Mouse (Mus musculus): ENCODE results near the gene Nxn.

The Nxn gene

DNA sequence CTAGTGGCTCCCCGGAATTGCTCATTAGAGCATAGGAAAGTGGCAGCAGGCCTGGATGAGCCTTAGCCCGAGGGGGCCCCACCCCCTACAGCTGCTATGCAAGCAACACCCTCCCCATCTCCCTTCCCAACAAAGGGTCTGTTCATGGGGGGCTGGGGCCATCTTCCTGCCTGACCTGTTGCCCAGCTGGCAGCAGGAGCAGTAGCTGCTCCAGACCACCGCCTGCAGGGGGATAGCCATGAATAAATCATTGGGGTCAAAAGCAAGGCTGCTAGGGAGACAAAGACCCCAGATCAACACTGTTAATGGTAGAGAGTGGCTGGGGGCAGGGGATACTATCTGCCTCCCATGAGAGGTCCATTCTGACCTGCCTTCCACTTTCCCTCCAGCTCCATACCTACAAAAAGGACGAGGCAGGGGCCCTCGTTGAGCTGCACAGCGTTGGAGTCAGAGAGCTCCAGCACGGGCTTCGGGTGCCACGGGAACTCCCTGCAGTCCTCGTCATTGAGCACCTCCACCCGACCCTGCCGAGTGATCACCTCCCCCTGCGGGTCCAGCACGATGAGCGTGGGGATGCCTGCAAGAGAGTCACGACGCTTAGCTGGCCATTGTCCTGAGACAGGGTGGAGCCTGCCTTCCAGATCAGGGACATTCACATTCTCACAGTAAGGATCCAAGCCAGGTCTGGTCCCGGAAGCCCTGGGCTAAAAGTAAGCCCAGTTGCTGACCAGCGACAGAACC is 136.2 kb downstream of the Nxn start:
- in situ Hi-C loops (cut with MseI, MboI), result no loop called here

DNA sequence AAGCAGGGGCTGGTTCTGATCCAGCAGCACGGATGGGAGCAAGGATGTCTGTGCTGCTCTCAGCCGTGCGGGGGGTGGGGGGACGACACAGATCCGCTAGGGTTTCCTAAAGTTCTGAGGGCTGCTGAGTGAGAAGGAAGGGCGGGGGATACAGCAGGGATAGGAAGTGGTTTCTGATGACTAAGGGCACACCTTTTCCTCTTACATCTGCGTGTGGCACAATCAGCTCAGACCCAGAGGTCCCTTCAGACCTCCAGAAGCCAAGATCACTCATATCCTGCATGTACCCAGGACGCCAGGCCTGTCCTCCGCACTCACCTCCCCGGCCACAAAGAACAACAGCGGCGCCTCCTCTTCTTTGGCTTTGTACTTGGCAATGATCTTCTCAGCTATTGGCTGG is 137.7 kb downstream of the Nxn start:
- in situ Hi-C loops (cut with MseI, MboI), result no loop called here

DNA sequence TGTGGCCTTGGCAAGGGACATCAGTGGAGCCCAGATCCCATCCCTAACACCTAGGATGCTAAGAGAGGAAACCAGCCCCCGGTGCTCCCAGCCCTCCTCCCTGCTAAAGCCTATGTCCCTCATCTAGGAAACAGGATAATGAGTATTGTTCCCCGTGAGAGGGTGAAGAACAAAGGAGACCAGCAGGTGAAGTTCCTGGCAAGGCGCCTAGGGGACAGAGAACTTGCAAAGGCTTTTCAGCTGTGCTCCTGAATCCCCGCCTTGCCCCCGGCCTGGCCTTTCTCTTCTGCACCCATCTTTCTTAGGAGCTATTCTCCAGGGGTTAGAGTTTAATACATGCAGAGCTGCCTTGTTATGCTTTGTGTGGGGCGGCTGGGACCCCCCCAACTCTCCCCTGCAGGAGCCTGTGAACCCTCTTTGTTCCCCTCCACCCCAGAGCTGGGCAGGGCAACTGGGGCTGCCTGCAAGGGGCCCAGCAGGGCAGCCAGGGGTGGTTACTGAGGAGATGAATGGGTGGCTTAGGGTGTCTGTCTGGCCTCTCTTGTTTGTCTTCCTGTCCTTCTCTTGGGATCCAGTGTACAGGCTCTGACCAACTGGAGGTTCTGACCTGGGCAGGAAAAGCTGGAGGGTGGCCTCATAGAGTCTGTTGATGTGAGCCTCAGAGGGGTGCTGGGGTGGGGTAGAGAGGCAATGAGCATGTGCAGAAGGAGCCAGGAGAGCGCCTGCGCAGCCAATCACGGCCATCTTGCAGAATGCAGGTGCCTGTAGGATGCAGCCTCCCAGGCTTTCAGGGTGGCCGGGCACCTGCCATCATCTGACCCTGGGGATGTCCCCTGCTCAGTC is 138.5 kb downstream of the Nxn start:
- in situ Hi-C loops (cut with MseI, MboI), result no loop called here

DNA sequence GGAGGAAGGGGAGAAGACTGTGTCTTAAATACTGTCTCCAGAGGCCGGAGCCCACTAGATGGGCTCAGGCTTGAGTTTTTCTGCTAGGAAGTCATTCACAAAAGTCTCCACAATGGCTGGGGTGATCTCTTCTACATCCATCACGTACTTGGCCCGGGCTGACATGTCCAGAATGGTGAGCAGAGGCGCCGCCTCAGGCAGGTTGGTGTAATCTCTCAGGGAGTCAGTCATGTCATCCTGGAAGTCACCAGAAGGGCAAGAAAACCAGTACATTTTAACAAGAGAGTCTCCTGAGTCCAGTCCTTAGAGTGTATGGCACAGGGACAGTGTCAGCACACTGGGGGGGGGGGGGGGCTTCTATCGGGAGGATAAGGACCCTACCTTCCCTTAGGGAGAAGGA is 140.4 kb downstream of the Nxn start:
- in situ Hi-C loops (cut with MseI, MboI), result no loop called here

DNA sequence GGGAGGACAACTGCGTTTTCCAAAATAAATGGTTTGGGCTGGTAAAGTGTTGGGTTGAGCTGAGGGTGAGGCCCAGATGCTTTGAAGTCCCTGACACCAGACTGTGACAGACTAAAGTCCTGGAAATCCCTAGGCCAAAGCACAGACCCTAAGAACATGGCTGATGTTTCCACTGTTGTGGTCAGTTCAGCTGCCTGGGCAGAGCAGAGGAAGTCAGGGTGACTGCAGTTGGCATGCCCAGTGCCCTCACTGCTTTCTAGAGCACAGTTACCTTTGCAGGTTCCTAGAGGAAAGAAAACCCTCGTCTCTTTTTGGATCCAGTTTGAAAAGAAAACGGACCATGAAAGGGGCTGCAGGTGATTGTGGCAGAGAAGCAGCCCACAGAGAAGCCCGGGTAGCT is 141.6 kb downstream of the Nxn start:
- in situ Hi-C loops (cut with MseI, MboI), result no loop called here

DNA sequence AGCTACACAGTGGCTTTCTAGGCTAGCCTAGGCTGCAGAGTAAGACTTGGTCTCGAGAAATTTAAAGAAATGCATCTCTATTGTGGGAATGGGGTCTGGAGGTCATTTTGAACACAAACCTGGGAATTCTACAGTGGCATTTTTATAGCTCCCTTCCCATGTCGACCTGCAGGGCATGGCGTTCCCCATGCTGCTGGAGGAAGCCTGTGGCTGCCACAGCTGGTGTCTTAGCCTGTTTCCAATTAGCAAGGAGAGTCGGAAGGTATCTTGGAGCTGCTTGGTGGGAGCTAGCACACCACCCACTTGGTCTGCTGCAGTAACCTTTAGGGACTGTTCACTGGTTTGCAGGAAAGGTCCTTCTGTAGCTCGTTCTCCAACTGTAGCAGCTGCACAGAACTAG is 142.8 kb downstream of the Nxn start:
- in situ Hi-C loops (cut with MseI, MboI), result no loop called here

DNA sequence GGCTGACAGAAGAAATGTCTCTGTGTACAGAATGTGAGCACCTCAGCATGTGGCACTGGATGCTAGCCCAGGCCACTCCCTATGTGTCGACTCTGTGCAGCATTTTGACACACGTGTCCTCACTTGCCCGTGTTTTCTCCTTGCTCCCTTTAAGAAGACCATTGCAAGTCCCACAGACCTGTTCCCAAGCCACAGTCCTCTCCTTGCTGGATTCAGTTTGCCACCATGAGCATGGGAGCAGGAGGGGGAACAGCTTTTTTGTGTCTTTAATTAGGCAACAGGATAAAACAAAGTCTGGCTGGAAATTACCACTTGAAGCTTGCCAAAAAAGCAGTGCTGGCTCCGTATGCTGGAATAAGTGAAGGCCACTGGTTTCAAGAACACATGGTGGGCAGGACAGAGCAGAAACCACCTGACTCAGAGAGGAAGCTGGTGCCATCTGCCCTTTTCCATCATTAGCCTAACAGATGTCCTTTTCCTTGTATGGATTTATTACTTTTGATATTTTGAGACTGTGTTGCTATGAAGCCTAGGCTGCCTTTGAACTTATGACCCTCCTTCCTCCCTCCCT is 143.4 kb downstream of the Nxn start:
- in situ Hi-C loops (cut with MseI, MboI), result no loop called here

DNA sequence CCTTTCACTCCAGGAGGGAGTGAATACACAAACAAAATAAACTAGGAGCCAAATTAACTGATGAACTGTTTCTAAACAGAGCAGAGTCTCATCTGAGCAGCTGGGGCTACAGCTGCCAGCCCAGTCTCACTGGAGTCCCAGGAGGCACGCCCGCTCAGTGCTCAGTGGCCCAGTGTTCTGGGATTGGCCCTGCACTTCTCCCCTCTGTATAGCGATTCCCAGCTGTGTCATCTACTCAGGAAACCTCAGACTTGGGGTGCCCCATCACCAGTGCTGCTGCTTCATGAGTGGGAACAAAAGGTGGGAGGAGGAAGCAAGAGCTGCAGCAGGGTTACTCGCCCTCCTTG is 145.0 kb downstream of the Nxn start:
- in situ Hi-C loops (cut with MseI, MboI), result loop anchor here (5.0 kb wide), 2 partner anchors 143 to 148 kb away; partner anchors contain the start of gene Nxn (in 1 of the 2)

DNA sequence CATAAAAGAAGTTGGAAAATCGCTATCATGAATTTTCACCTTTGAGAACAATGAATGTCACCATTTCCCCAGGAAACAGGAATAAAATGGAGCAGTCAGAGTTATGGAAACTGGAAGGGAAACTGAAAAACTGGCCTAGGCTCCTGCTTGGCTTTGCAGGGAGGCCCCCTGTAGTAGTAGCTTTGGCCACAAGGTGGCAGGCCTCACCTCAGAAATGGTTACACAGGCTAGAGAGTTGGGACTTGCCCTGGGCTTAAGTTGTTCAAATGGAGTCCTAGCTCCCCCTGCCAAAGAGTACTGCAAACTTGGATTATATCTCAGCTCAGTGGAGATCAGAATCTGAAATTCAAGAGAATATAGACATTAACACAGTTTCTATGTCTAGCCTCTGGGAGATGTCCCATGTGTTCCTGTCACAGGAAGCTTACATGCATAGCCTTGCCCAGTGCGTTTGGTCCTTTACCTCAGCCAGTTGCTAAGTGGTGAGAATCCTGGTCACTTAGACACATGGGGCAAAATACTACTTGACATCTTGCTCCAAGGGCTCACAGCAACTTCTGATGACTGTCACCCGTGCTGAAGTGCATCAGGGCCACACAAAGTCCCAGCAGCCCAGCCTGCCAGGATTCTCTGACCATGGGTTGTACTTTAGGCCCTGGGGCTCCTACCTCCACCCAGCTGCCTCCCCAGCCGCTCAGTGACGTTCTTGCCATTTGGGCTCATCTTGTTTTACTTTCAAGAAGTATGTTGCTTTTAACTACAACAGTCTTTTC is 145.6 kb downstream of the Nxn start:
- in situ Hi-C loops (cut with MseI, MboI), result loop anchor here (5.0 kb wide), 2 partner anchors 144 to 149 kb away; partner anchors contain the start of gene Nxn (in 1 of the 2)

DNA sequence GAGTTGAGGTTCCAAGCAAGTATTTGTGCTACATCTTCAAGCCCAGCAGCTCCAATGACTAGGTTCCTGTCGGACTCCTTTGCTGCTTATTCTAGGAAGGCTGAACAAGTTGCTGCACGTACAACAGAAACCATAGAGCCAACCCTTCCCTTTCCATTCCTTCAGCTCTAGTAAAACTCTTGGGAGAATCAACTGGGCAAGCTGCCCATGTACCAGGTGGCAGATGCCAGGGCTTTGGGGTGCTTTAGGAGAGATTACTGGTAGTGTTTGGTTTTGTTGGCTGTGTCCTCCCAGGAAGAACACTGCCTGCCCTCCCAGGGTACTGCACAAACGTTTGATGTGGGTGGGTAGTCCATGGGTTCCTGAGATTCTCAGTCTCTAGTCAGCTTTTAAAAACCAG is 146.9 kb downstream of the Nxn start:
- in situ Hi-C loops (cut with MseI, MboI), result loop anchor here (5.0 kb wide), 2 partner anchors 145 to 150 kb away; partner anchors contain the start of gene Nxn (in 1 of the 2)

DNA sequence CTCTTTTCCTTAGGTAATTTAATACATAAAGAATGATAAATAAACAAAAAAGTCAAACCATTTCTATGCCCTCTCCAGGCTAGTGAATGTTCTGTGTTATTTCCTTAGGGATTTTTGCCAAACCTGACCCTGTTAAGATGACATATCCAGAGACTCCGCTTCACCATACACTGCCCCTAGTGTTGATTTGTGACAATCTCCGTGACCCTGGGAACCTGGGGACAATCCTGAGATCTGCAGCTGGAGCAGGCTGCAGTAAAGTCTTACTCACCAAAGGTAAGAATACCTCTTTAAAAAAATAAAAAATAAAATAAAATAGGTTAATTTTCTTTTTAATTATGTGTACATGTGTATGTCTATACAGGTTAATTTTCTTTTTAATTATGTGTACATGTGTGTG is 151.7 kb downstream of the Nxn start:
- in situ Hi-C loops (cut with MseI, MboI), result no loop called here

DNA sequence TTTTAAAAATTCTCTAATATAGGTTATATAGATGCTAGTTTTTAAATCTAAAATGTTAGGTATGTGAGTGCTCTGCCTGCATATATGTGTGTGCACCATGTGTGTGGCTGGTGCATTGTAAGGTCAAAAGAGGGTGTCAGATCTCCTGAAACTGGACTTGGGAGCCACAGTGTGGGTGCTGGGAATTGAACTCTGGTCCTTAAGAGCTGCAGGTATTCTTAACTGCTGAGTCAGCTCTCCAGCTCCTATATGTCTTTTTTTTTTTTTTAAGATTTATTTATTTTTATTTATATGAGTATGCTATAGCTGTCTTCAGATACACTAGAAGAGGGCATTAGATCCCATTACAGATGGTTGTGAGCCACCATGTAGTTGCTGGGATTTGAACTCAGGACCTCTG is 152.5 kb downstream of the Nxn start:
- in situ Hi-C loops (cut with MseI, MboI), result no loop called here

DNA sequence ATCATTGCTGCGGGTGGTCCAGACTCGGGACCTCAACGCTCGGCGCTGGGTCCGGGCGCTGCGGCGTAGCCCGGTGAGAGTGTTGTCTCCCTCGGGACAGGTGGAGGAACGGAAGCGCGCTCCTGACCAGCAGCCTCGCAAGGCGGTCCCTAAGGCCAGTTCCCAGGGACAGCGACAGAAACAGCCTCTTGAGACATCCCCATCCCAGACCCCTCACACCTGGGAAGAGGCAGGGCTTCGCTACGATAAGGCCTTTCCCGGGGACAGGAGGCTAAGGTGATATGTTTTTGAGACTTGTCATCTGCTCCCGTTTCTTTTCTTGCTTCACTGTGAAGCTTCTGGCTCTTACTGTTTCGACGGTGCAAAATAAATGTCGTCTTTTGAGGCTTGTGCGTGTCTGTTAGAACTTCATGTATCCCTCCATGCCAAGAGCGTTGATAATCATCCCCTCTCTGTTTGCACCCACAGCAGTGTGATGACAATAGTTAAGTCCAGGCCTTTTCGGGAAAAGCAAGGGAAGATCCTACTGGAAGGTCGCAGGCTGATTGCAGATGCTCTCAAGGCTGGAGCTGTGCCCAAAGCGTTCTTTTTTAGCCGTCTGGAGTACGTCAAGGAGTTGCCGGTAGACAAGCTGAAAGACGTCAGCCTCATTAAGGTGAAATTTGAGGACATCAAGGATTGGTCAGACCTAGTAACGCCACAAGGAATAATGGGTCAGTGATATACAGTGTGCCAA is 155.0 kb downstream of the Nxn start:
- in situ Hi-C loops (cut with MseI, MboI), result no loop called here

DNA sequence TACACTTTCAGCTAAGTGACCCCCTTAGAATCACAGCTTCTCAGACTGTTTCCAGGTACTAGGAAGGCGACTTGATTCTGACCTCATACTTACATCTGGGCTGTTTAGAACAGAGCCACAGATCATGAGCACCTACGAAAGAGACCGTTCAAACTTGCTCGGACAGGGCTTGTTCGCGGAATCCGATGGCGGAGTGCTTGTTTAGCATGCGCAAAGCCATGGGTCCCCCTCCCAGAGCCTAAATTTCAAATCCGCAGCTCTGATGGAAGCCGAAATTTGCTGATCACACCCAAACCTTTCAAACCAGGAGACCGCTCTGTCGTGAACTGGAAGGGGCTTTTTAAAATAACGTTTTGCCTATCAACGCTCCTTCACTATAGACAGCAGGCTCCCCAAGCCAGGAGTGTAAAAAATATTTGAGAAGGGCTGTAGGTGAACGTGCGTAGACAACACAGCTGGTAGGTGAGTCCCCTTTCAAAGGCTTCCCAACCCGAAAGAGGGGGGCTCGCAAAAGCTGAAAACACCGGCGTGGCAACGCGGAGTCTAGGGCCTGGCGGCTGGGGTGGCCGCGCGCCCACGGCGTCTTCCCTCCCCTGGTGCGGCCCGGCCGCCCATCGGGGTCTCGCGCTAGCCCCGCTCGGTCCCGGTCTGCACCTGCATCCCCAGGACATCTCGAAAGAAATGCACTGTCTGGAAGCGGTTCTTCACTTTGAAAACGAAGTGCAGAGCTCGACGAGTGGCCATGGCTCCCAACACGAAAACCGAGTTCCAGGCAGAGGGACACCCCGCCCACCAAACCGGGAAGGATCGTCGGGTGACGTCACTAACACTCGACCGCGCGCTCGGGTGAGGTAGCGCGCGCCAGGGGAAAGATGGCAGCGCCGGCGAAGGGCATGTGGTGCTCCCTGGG is 155.8 kb downstream of the Nxn start, which contains the start of the genes Mrm3 and Glod4:
Gene Mrm3 (plus strand): TSS at position 815 of the 910 bp plus-strand sequence.
Gene Glod4 (minus strand): TSS at position 825 of the 910 bp plus-strand sequence.
- in situ Hi-C loops (cut with MseI, MboI), result no loop called here

DNA sequence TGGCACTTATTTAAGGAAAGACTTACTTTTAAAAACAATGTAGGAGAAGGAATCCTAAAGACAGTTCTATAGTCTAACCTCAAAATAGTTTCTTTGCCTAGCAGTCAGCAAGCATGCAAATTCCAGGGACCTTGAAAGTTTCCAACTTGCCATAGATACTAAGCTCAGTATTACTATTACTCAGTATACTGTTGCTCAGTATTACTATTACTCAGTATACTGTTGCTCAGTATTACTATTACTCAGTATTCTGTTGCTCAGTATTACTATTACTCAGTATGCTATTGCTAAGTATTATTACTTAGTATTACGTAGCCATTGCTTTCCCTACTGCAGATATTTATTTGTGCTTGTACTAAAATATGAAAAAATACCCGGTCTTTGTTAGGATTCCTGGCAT is 159.2 kb downstream of the Nxn start:
- in situ Hi-C loops (cut with MseI, MboI), result no loop called here

DNA sequence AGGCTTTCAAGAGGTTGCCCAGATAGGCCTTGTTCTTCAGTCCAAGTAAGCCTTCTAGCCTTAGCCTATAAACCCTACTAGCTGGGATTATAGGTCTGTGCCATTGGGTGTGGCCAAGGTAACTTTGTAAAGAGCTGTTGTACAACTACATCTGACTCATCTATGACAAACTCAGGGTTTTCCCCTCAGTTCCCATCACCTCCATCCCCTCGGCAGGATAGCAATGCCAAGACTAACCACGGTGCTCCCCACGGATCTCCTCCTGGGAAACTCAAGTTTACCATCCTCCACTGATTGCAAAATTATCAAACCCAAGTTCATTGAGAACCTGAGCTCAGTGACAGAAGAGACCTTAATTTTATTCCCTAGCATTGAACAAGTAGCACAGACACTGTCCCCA is 162.8 kb downstream of the Nxn start:
- in situ Hi-C loops (cut with MseI, MboI), result no loop called here

DNA sequence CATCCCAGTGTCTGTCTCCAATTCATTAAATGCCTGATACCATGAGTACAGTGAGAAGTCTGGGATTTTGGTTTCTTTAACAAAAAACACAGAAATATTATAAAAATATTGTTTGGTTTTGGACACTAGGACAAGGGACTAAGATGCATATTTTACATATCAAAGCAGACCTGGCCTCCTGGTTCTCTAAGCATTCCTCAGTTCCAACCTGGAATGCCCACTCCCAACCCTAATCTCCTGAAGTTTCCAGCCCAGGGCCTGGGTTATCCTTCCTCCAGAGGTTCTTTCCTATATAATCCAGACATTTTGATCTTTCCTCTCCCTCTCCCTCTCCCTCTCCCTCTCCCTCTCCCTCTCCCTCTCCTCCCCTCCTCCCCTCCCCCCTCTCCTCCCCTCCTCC is 173.9 kb downstream of the Nxn start:
- in situ Hi-C loops (cut with MseI, MboI), result no loop called here

DNA sequence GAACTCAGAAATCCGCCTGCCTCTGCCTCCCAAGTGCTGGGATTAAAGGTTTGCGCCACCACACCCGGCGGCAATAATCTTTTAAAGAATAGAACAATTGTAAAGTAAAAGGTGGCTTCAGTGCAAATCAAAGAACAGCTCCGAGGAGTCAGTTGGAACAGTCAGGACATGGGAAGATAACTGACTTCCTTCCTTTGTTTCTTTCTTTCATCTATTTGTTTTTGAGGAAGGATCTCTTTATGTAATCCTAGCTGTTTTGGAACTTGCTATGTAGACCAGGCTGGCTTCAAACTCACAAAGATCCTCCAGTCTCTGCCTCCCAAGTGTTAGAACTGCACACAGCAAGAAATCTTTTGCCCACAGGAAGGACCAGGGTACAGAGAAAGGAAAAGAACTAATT is 174.3 kb downstream of the Nxn start:
- in situ Hi-C loops (cut with MseI, MboI), result no loop called here

DNA sequence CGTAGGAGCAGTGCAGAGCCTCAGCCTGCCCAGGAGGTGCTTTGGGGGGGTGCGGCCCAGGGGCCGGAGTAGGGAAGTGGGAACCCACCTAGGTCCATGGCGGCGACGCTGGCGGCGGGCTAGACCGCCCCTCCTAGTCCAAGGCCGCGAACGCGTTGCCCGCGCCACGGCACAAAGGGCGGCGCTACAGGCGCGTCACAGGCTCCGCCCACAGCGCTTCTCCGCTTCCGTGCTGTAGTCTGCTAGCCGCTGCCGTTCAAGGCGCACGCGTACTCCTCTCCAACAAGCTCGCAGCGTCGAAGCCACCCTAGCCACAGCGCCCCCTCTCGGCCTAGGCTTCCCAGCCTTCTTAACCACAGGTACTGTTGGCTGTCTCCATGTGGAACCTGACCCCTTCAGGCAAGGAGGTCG is 181.5 kb downstream of the Nxn start, which contains the start of the genes Dbil5 and Gemin4:
Gene Dbil5 (plus strand): TSS at position 219 of the 411 bp plus-strand sequence.
Gene Gemin4 (minus strand): TSS at position 275 of the 411 bp plus-strand sequence.
- in situ Hi-C loops (cut with MseI, MboI), result no loop called here

Data from mouse trophoblast stem cell (cell line).